Mouse (Mus musculus): ENCODE measurements around the gene Tmem208.

The Tmem208 gene

DNA sequence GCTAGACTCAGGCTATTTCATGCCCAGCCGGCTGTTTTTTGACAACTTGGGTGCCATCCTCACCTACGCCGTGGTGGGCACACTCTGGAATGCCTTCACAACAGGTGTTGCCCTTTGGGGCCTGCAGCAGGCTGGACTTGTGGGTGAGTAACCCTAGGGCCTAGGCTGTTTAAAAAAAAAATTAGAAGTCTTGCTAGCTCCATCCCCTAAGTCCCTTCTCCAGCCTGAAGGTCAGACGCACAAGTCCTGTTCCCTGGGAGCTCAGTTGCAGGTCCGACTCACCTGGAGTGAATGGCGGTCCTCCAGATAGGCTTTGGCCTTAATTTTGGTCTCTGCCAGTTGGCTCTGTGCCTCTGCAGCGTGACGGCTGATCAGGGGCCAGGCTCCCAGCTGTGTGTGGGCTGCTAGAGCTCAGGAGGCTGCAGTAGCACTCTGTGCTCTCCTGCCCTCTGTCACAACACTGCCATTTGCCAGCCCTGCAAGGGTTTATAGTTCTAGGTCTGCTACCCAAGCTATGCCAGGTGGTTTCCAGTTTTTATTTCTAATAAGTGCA lies 27.5 kb downstream of the Tmem208 start:
- DNase-seq (ENCODE audit: low spot score in 2 of 2): no peak

DNA sequence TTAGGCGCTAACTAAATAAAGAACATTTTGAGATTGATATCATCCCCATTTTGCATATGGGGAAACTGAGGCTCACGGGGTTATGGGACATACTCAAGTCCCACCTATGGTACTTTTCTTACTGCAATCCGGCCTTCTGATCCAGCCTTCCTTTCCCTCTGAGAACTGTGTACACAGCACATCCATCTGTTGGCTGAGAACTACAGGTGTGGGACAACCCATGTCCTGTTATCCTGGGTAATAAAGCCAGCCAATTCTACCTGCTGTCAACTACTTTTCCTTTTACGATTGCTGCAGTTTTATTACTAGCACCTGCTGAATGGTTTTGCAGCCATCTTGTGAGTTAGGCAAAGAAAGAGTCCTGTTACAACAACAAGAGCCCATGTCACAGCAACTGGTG lies 28.4 kb downstream of the Tmem208 start:
- DNase-seq (ENCODE audit: low spot score in 2 of 2): no peak

DNA sequence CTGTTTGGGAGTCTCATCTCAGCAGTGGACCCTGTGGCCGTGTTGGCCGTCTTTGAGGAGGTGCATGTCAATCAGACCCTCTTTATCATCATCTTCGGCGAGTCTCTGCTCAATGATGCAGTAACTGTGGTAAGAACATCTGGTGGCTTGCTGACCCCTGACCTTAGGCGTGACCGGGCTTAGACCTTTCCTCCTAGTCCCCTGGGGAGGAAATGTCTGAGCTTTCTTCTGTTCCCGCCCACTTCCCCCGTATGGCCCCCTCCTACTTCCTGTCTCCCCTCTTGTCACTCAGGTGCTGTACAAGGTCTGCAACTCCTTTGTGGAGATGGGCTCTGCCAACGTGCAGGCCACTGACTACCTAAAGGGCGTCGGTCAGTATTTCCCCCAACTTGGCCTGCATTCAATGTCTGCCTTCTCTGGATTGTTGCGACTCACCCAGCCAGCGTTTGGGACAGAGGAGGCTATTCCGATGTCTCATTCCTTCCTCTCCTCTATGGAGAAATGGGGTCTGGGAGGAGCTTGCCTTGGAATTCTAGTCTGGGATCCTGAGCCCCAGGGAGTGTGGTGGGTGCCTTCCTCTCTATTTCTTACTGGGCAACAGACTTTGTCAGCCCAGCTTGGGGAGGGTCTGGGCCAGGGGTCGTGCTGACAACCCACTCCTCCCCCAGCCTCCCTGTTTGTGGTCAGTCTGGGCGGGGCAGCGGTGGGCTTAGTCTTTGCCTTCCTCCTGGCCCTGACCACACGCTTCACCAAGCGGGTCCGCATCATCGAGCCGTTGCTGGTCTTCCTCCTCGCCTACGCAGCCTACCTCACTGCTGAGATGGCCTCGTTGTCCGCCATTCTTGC lies 29.2 kb downstream of the Tmem208 start:
- DNase-seq (ENCODE audit: low spot score in 2 of 2): no peak

DNA sequence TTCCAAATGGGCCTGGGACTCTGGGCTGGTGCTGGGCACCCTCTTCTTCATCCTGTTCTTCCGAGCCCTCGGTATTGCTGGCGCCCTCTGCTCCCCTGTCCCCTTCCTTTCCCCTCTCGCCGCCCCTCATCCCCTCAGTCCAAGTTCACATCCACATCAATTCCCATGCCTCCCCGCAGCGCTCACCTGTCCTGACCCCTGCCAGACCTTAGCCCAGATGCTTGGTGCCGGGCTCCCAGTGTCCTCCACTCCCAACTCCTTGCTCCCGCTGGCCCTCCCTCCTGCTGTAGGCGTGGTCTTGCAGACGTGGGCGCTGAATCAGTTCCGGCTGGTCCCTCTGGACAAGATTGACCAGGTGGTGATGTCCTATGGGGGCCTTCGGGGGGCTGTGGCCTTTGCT lies 30.5 kb downstream of the Tmem208 start:
- DNase-seq (ENCODE audit: low spot score in 2 of 2): no peak

DNA sequence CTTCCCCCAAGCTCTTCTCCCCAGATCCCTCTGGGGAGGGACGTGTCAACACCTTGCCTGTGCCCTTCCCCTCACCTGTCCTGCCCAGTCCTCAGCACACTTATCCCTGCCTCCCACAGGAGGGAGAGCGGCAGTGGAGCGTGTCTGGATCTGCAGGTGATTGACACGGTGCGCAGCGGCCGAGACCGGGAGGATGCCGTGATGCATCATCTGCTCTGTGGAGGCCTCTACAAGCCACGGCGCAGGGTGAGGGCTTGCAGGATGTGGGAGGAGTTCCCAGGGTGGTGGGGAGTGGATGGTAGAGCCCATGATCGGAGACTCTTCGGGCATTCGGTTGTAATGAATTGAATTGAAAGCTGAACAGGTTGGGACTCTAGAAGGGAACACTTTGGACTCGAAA lies 33.1 kb downstream of the Tmem208 start:
- no peak for DNase-seq (ENCODE audit: low spot score in 2 of 2)

DNA sequence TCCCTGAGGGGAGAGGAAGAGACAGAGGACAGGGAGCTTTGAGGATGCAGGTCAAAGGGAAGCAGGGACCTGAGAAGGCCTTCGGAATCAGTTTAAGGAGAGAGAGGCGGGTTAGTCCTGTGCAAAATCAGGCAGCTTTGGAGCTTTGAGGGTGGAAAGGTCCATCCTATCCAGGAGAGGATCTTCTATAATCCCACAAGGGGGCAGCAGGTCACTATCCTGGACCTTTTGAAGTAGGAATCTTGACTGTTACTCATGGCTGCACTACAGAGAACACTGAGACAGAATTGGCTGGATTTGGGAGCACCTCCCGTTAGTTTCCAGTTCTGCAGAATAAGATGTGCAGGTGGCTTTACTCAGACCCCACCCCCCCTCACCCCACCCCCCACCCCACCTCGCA lies 33.5 kb downstream of the Tmem208 start:
- DNase-seq (ENCODE audit: low spot score in 2 of 2): no peak

DNA sequence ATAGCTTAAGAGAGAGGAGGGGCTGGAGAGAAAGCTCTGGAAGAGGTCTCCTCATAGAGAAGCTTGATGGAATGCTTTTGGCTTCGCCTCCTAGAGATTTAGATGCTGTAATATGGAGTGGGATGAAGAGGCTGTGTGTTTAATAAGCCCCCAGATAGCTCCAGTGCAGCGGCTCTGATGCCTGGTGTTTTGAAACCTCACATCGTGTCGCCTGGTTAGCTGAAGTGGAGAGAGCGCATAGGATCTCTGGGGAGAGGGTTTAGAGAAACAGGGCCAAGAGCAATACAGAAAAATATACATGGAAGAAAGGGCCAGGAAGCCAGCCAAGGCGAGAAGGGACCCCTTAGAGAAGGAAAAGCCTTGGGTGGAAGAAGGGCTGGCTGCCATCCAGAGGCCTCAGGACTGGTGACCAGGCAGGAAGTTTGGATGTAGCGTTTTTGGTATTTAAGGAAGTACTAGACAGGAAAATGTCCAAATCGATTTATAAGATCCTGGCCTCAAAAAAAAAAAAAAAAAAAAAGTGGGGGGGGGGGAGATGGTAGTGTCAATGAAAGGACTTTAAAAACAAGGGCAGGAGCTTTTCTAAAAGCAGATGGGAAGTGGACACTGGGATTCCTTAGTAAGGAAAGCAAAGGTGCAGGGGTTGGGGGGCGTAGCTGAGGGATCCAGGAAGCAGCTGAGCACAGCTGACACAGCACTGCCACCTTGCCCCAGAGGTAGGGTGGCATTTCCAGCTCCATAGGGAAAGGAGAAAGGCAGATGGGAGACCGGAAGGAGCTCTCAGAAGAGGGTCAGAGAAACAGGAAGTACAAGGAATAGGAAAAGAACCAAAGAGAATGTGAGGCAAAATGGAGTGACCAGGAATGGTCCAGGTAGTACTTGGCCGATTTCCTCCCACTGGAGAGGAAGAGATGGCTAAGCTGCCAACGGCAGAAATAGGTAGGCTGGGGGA lies 35.9 kb downstream of the Tmem208 start:
- no peak for DNase-seq (ENCODE audit: low spot score in 2 of 2)

DNA sequence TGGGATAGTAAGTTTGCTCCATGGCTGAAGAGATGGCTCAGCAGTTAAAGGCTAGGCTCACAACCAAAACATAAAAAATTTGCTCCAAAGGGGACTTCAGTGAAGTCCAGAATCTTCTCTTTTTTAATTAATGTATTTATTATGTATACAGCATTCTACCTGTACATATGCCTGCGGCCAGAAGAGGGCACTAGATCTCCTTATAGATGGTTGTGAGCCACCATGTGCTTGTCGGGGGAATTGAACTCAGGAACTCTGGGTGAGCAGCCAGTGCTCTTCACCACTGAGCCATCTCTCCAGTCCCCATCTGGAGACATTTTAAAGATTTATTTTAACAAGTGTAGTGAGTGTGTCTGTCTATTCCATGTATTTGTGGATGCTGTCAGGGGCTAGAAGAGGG lies 41.0 kb downstream of the Tmem208 start:
- no peak for DNase-seq (ENCODE audit: low spot score in 2 of 2)

DNA sequence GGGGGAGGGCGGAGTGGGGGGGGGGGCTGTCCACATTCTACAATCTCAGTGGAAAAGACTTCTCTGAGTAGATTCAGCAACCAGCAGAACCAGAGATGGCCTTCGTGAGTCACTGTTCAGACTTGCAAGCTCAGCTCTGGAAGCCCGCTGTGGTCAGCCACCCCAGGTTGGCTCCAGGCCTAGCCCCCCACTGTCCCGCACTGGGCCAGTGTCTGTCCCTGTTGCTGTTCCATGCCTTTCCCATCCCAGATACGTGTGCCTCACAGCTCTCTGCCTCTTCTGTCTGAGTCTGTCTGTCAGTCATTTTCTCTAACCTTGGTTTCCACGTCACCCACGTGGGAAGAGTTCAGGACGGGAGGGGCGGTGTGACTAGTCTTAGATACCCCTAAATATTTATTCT lies 46.3 kb downstream of the Tmem208 start:
- no peak for DNase-seq (ENCODE audit: low spot score in 2 of 2)

DNA sequence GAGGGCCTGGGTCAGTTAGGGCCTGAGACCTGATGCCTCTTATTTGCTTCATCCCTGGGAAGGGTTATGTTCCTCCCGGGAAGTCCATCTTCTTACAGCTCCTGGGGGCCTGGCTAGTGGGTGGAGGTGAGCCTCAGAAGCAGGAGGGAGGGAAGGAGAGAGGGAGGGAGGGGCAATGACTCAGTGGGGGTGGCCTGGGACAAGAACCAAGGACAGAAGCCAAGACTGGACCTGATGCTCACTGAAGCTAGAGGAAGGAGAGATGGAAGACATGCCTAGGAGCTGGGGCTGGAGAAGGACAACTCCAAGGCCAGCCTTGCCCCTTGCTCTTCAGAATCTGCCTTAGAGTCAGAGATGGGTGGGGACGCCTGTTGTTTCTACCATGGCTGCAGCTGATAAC lies 46.9 kb downstream of the Tmem208 start, which contains the start of gene Plekhg4:
Gene Plekhg4 (plus strand): TSS at position 243 of the 400 bp plus-strand sequence.
- DNase-seq (ENCODE audit: low spot score in 2 of 2): no peak

DNA sequence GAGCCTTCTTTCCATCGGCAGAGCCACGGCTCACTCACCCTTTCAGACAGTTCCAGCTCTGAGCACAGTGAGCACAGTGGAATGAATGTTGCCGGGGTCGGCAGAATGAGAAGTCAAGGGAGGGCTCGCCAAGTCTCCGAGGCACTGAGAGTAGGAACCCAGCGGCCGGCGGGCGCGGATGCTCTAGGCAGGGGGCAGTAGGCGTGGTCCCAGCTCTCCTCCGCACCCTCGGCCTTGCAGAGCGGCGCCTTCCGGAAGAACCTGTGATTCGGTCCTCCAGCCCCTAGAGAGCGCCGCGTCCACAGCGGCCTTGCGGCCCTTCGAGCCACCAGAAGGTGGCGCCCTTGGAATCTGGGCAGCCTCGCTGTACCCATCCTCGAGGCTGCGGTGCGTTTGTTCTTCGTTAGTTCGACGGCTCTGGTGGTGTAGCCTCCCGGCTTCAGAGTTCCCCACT lies 48.4 kb downstream of the Tmem208 start:
- DNase-seq (ENCODE audit: low spot score in 2 of 2): peak; percentile 14 to 48

DNA sequence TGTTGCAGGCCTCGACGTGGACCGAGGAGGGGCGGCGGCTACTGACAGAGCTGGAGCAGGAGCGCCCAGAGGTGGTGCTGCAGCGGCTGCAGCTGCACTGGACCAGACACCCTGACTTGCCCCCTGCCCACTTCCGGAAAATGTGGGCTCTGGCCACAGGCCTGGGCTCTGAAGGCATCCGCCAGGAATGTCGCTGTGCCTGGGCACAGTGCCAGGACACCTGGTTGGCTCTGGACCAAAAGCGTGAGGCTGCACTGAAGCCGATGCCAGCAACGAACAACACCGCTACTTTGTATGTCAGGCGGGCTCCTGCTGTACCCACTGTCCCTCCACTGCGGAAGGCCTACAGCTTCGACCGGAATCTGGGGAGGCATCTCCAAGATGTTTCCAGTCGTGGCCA lies 52.5 kb downstream of the Tmem208 start:
- no peak for DNase-seq (ENCODE audit: low spot score in 2 of 2)

DNA sequence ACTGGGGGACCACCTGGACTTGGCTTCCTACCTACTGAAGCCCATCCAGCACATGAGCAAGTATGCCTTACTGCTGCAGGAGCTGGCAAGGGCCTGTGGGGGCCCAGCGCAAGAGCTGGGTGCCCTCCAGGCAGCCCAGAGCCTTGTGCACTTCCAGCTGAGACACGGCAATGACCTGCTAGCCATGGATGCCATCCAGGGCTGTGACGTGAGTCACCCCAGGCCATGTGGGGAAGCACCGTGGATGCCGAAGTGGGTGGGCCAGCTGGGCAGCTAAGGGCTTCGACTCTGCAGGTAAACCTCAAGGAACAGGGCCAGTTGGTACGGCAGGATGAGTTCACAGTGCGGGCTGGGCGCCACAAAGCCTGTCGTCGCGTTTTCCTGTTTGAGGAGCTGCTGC lies 54.2 kb downstream of the Tmem208 start:
- no peak for DNase-seq (ENCODE audit: low spot score in 2 of 2)

DNA sequence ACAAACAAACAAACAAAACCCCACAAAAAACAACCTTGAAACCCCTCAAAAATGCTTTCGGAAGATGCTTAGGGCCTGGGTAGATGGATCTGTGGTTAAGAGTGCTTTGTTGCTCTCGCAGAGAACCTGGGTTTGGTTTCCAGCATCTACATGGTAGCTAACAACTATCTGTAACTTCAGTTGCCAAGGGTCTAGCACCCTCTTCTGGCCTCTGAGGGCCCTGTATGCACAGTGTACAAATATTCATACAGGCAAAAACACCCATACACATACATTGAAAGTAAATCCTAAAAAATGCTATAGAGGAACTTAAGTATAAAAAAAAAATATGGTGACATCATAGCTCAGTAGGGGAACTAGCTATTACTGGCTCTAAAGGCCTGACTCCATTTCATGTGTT lies 57.9 kb downstream of the Tmem208 start:
- no peak for DNase-seq (ENCODE audit: low spot score in 2 of 2)

Measured in natural killer cell, adult 2 months (primary cell).